Mouse (Mus musculus): ENCODE data around the gene Hus1.
A peak's percentile ranks its signal among the peaks of the same experiment; 100 is the strongest.

Hus1 gene

DNA sequence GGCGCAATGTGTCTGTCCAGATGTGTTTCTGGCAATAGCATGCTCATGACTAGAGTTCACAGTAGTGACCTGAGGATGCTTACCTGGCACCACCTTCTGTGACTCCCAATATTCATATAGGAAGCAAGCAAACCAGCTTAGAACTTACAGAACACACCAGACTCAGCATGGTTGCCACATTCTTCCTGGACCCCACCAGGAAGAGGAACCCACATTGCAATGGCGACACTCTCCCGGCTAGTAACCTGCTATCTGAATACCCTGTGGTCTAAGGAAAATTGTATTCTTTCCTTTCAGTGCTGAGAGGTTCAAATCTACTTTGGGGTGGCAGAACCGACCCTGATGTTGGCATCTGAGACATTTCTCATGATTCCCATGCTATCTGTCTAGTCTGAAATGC lies 32.8 kb downstream of the Hus1 start:
- no peak for DNase-seq (ENCODE audit: low read depth, low spot score)

- DNase-seq (ENCODE audit: low read depth, low spot score) = no peak
Observed at GRCm38 (mm10) chr11:8973166-8973565, 37.8 kb downstream of the Hus1 start, which contains the start of gene Pkd1l1. Pkd1l1 (minus strand) TSS chr11:8973266.

DNA sequence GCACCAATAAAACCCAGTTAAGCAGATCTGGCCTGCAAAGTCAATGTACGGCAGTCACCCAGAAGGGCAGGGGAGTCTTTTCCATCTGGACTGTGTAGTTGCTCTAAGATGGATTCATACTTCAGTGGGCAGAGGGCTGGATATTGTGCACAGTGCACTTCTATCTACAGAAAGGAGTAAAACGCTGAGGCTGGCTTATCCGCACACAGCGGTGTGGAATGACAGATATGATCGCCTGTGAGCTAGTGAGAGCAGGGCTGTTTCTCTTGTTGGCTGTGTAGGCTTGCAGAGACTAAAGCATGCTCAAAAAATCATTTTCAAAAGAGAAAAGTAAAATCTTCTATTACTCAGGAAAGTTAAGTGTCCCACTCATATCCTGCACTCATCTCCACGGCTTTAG lies 38.9 kb downstream of the Hus1 start:
- DNase-seq (ENCODE audit: low read depth, low spot score) = no peak

DNA sequence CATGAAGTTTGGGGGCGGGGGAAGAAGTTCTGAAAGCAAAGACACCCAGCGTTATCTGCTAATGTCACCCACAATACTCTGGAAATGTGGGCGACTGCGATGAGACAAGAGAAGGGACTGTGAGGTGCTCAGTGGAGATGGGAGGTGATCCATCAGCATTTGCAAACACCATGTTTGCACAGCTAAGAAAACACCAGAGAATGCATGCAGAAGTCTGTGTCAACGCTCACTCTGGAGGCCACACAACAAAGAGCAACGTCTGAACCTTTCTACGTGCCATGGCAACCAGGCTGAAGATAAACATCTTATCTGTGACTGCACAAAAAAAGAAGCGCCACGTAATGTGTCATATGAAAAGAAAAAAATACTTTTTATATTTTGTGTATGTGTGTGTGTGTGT lies 40.5 kb downstream of the Hus1 start:
- no peak for DNase-seq (ENCODE audit: low read depth, low spot score)

DNA sequence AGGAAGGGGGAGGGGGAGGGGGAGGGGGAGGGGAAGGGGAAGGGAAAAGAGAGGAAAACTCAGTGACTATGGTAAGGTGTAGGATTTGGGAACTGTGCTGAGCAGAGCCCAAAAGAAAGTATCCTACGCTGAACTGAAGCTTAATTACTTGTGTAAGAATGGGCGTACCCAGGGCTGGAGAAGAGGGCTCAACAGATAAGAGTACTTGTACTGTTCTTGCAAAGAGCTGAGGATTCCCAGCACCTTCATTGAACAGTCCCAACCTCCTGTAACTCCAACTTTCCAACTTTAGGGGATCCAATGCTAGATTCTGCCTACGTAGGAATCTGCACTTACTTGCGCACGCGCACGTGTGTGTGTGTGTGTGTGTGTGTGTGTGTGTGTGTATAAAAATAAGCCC lies 42.9 kb downstream of the Hus1 start:
- no peak for DNase-seq (ENCODE audit: low read depth, low spot score)

- no peak for DNase-seq (ENCODE audit: low read depth, low spot score)
Observed at GRCm38 (mm10) chr11:8958572-8958971, 52.4 kb downstream of the Hus1 start.

DNA sequence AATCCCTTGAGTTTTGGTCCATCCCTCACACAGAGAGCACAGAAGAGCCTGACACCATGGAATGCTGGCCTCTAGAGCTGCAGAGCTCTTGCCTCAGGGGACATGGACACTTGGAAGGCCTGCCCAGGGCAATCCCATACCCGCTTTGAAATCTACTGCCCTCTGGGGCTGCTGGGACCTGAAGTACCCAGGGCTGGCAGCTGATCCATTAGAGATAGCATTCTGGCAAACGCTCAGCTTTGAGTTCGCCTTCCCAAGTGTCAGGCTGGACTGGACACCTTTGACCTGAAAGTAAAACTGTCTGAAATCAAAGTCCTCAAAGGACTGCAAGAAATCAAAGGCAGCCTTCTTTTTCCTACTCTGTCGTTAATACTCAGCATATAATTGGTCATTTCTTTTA lies 52.9 kb downstream of the Hus1 start:
- DNase-seq (ENCODE audit: low read depth, low spot score) = no peak

- DNase-seq (ENCODE audit: low read depth, low spot score) = peak; percentile 18
Observed at GRCm38 (mm10) chr11:8957023-8957422, 54.0 kb downstream of the Hus1 start.

DNA sequence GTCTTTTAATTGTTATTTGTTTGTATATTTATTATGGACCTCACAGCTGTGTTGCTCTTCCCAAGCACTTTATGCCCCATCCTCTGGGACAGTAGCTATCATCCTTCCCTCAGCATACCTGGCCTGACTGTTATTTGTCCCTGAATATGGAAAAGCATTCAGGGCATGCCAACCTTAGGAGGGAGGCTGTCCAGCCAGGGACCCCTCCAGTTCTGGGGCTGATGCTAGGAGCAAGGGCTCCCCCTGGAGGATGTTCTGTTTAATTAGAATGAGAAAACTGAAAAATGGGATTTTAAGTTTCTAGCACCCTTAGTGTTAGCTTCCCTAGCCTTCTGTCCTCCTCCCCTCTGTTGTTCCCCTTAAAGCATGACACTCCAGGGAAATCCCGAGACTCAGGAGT lies 55.3 kb downstream of the Hus1 start:
- DNase-seq (ENCODE audit: low read depth, low spot score) = peak; percentile 14

- DNase-seq (ENCODE audit: low read depth, low spot score) = no peak
Observed at GRCm38 (mm10) chr11:8949765-8950430, 61.1 kb downstream of the Hus1 start.

- DNase-seq (ENCODE audit: low read depth, low spot score) = no peak
Observed at GRCm38 (mm10) chr11:8948871-8949270, 62.1 kb downstream of the Hus1 start.

GRCm38 (mm10) chr11:8944114-8944513 lies 66.9 kb downstream of the Hus1 start:
- no peak for DNase-seq (ENCODE audit: low read depth, low spot score)

Measured in CD4-positive, CD25-positive, alpha-beta regulatory T cell, adult 2 months (primary cell).